Mouse (Mus musculus) heart, adult 9 months (tissue): Measurements from ENCODE around the gene Dydc2.

Experiments used
- DNase-seq, 2 experiments: peaks; one replicate each; pipeline ENCODE4 v3.0.0; 2022; ENCODE audit warnings: low spot score in 2 of 2

Dydc2 gene

GRCm38 (mm10) chr14:41035146-41035798, 33.7 kb downstream of the Dydc2 start:
- DNase-seq: peak; percentile 17 to 29

GRCm38 (mm10) chr14:41033135-41034110, 35.6 kb downstream of the Dydc2 start:
- peak; percentile 40 to 64 for DNase-seq

DNA sequence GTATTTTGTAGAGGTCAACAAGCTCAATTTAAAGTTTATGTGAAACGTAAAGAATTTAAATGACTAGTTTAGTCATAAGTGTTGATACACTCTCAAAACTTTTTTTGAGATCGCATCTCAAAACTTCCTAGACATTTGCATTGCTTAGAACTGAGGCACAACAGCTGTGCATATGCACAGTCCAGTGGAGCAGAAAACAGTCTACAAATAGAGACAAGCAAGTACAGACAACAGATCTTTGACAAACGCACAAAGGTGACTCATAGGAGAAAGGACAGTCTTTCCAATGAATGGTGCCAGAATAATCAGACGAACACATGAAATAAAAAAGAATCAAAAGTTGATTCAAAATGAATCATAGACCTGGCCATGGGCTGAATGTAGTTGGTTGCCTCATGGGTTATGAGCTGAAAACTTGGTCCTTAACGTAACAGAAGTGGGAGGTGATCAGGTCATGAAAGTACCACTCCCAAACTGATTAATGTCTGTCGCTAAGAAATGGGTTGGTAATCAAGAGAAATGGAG, 38.0 kb downstream of the Dydc2 start:
- DNase-seq: no peak

DNA sequence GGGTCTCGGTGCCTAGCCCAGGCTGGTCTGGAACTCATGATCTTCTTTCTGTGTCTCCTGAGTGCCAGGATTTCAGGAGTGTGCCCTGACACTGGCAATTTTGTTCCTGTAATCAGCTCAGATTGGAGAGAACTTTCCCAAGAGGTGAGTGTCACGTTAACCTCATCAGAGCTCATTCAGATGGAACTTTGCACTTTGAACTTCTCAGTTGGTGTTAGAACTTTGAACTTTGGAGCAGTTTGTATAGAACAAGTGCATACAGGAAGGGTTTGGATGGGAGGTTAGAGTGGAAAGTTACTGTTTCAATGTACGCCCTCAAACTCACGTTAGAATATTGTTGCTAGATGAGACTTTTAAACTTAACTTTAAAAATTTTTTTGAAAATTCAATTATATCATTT, 39.7 kb downstream of the Dydc2 start:
- no peak for DNase-seq

GRCm38 (mm10) chr14:41025594-41026284, 43.3 kb downstream of the Dydc2 start:
- no peak for DNase-seq

GRCm38 (mm10) chr14:41025087-41025486, 43.9 kb downstream of the Dydc2 start:
- no peak for DNase-seq

DNA sequence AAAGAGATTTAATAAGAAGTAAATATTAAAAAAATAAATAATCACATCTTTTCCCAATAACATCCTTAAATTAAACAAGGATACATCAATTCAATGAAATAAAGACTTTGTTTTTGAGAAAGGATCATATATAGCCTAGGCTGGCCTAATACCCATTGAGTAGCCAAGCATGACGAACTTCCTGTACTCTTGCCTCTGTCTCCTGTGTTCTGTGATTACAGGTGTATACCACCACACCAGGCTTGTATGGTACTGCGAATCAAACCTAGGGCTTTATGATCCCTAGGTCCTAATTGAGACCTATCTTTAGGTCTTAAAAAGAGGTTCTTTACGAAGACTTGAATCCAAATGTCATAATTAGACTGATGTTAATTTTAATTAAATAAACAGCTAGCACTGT, 47.8 kb downstream of the Dydc2 start:
- no peak for DNase-seq

GRCm38 (mm10) chr14:41017460-41017859, 51.5 kb downstream of the Dydc2 start:
- no peak for DNase-seq

DNA sequence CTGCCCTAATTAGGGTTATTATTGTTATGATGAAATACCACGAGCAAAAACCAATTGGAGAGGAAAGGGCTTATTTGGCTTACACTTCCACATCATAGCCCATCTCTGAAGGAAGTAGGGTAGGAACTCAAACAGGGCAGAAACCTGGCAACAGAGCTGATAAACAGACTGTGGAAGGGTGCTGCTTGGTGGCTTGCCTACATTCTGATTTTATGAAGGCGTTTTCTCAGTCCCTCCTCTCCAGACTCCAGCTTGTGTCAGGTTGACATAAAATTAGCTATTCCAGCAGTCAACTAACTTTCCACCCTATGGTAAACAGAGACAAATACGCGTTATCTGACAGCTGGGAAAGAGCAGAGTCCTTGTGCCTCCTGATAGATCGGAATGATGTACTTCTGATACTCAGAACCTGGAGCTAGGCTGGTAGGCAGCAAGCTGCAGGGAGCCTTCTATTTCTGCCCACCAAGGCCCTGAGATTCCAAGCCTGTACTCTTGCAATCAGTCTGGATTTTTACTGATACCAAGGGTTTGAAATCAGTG, 54.2 kb downstream of the Dydc2 start:
- DNase-seq: no peak

GRCm38 (mm10) chr14:41013630-41014613, 55.1 kb downstream of the Dydc2 start, which contains the start of gene Fam213a:
TSS of gene Fam213a (minus strand) at chr14:41013788.
- DNase-seq: peak; percentile 85 to 88

- no peak for DNase-seq
Observed at GRCm38 (mm10) chr14:41013143-41013542, 55.9 kb downstream of the Dydc2 start.

DNA sequence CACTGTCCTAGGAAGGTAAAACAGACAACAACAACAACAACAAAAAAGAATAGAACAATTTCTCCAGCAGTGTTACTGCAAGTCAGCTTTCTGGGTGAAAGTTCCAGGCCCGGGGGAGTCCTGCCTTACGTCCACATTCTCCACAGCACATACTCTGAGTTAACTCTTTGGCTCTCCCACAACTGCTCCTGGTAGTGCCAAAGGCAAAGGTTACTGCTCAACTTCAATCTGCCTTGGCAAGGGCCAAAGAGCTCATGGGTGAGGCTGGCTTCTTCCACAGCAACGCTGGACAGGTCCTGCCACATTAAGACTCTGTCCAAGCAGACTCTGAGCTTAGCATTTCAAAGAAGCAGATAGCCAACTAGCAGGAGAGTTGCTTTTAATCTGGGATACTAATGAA, 57.1 kb downstream of the Dydc2 start:
- DNase-seq: no peak

- DNase-seq: no peak
Observed at GRCm38 (mm10) chr14:41008138-41008537, 60.9 kb downstream of the Dydc2 start.

DNA sequence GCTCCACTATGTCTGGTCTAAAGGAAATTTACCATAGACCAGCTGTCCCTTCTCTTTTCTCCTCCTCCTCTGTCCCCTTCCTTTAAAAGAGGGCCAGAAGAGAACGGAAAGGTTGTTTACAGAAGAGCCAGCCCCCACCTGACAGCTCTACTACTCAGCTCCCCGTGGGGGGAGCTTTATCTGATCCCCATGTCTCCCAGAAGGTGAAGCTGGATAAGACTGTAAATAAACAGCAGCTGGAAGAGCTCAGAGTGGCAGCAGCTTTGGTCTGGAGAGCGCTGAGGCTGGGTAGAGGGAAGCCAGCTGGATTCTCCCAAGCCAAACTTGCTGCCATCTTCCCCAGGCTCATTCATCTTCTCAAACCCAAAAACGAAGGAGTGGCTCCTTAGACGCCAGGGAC, 61.4 kb downstream of the Dydc2 start:
- DNase-seq: no peak

DNA sequence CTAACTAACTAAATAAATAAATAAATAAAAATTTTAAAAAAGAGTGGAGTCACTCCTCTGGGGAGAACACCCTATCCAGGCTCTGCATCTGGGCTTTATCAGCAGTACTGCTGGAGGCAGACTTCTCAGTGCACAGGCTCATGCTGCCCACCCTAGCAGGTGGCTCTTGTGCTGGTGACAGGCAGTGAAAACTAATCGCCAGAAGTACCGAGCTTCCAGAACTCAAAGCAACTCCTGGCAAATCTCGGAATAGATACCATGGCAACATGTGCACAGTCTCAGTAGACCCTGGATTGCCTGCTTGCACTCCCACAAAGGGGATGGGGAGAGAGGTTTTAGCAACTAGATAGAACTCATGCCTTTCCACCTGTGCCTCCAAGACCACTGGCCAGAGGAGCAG, 62.1 kb downstream of the Dydc2 start:
- DNase-seq: no peak

DNA sequence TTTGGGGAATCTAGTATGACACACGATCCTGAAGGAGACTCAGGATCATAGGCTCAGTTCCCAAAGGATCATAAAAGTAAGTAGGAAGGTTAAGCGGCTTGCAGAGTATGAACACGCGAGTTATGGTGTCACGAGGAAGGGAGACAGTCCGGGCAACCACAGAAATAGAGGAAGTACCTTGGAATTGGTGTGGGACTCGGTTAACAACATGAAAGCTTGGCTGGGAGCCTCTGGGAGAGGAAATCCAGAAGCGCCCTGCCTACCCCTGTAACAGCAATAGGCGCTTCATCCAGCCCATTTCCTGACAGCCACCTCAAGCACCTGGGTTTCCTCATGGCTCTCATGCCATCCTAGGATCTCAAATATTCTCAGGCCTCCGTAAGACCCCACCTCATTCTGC, 62.7 kb downstream of the Dydc2 start:
- no peak for DNase-seq

DNA sequence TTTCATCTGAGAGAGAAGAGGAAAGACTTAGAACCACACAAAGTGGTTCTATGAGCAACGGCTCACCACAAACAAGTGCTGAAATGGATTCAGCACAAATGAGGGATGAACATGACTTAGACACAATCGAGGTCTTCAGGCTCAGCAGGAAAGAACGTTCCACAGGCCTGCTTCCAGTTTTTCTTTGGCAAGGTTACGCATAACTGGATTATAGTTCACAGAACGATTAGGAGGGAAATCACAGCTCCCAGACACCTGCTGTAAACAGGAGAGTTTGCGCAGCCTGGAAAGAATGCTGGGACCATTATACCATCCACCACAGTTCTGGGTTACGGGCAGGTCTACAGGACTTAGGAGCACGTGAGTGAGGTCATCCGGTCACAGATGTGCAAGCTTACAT, 63.3 kb downstream of the Dydc2 start:
- DNase-seq: no peak

GRCm38 (mm10) chr14:41004201-41005141, 64.5 kb downstream of the Dydc2 start:
- no peak for DNase-seq

GRCm38 (mm10) chr14:41001576-41001975, 67.4 kb downstream of the Dydc2 start:
- DNase-seq: no peak
